Mouse (Mus musculus) small intestine, adult 2 months (tissue): ENCODE results near the gene Anapc15-ps. TPM values are rescaled to one million over a fixed set of nuclear protein-coding genes. Genes with fewer than 3 reads are reported as not detected.

Experiments used
- H3K27ac ChIP-seq: fragments of 200-500 bp; 2 replicates; pipeline ENCODE4 v1.5.1; 2012; ENCODE audit warnings: low read depth, low read length, control low read depth, inconsistent platforms; ENCODE audit not compliant: insufficient read depth
- H3K27me3 ChIP-seq: fragments of 200-500 bp; 2 replicates; pipeline ENCODE4 v1.6.1; 2012; ENCODE audit warnings: mild to moderate bottlenecking, moderate library complexity, low read length, inconsistent platforms; ENCODE audit not compliant: control insufficient read depth, insufficient read depth
- H3K36me3 ChIP-seq: fragments of 200-500 bp; 2 replicates; pipeline ENCODE4 v1.6.1; 2012; ENCODE audit warnings: mild to moderate bottlenecking, low read length, control low read depth, inconsistent platforms; ENCODE audit not compliant: control insufficient read depth, insufficient read depth
- H3K4me1 ChIP-seq: fragments of 200-500 bp; 2 replicates; pipeline ENCODE4 v1.6.1; 2012; ENCODE audit warnings: low read length, inconsistent platforms, mixed read lengths; ENCODE audit not compliant: control insufficient read depth, insufficient read depth, insufficient read length
- H3K4me3 ChIP-seq: fragments of 200-500 bp; 2 replicates; pipeline ENCODE4 v1.5.1; 2012; ENCODE audit warnings: low read depth, mild to moderate bottlenecking, control low read depth, inconsistent platforms, low read length, moderate library complexity
- CTCF ChIP-seq: fragments of 200-500 bp; IDR thresholded peaks from 2 replicates; pipeline ENCODE4 v1.5.1; 2012; ENCODE audit warnings: low read depth, mild to moderate bottlenecking, control low read depth, inconsistent platforms, low read length, moderate library complexity, mixed read lengths; ENCODE audit not compliant: insufficient replicate concordance, insufficient read length; ENCODE audit errors: extremely low read depth
- POLR2A ChIP-seq: fragments of 200-500 bp; IDR thresholded peaks from 2 replicates; pipeline ENCODE4 v1.6.1; 2012; ENCODE audit warnings: low read depth, mild to moderate bottlenecking, control low read depth, inconsistent platforms, low read length, moderate library complexity
- WGBS: fragments of 180-500 bp; shearing (Covaris S2); methylation state at CpG from one replicate; pipeline ENCODE4 v1.1.7; 2018; 5-methylcytosine and 5-hydroxymethylcytosine counted together
- polyA plus RNA-seq: library from polyadenylated mRNA; depleted of rRNA; stranded (reverse); fragments of >200 nt; gene quantifications from 2 replicates; pipeline ENCODE4 v1.2.3, GENCODE M21; 2012; rRNA removed

Anapc15-ps gene
- not detected in 2 replicates for polyA plus RNA-seq

DNA sequence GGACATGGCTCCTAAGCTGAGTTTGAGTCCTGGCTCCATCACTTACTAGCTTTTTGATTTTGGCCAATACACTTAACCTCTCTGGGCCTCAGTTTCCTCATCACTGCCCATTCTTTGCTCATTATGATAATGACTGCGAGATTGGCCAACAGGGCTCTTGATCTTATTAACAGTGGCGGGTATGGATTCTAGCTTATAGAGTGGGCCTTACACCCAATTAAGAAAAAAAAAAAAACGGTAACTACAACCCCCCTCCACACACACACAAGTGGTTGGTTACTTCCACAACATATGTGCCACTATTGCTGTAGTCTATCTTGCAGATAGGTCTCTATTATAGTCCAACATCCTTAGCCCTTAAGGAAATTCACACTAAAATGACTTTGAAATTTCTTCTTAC lies at the start of gene Anapc15-ps:
Gene Anapc15-ps (minus strand): TSS at position 101 of the 400 bp plus-strand sequence.
- TF ChIP-seq POLR2A (no peak), CTCF (no peak)
- no peaks in the 10 kb centered on the region for H3K4me1 ChIP-seq
- no peak within 1 kb of the TSS for H3K27ac ChIP-seq
- no peak within 1 kb of the TSS for H3K4me3 ChIP-seq
- no peaks in the 10 kb centered on the region for H3K36me3 ChIP-seq
- 96% methylated on average over 3 of the region's 3 CpGs for WGBS
- H3K27me3 ChIP-seq: no peaks in the 10 kb centered on the region

DNA sequence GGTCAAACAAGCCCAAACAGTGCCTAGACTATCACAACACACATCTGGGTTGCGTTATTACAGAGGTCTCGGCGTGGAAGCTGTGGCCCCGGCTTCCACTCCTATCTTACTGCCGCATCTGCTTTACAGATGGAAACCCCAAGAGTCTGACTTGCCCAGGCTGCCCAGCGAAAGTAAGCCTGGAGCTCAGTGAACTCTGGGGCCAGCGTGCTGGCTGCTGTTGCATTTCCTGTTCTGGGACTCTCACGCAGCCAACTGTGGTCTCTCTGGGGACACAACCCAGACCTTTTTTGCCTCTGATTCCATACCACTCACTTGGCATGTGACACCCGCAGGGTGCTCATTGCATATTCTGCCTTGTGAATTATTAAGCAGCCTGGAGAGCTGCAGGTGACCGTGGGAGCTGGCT lies 49.0 kb upstream of the Anapc15-ps start:
- Histone ChIP-seq H3K27ac (no peak overlapping the region), H3K4me3 (no peak overlapping the region), H3K4me1 (peaks cover 4% of the 10 kb centered on the region; the same call in 1 of the 2 replicates), H3K27me3 (no peaks in the 10 kb centered on the region), H3K36me3 (no peaks in the 10 kb centered on the region)
- WGBS: 77% methylated on average over 10 of the region's 10 CpGs
- TF ChIP-seq POLR2A: no peak
- TF ChIP-seq CTCF: no peak

DNA sequence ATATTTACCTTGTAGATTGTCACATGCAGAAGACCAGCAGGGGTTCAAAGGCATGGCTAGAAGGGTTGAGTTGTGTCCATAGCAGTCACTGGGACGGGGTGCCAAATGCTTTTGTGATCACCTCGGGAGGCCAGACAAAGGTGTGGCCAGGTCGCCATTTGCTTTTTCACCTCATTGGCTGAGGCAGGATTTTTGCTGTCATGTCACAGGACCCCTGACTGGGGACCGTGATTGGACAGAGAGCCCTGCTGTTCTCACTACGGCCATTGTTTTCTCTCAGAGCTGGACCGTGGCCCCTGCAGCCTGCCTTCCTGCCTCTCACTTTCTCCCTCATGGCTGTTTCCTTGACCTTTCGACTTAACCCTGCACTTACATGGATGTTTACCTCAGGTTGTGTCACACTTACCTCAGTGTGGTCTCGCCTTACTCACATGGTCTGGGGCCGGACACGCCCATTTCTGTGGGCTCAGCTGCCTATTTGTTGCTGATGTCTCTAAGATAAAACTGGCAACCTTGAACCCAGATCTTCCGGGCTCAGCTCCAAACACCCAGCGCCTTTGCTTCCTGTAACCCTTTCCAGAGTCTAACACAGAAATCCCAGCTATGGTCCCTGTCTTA lies 47.0 kb upstream of the Anapc15-ps start:
- H3K36me3 ChIP-seq: no peaks in the 10 kb centered on the region
- WGBS: 54% methylated on average over 12 of the region's 12 CpGs
- H3K4me1 ChIP-seq: peaks cover 4% of the 10 kb centered on the region; the same call in 1 of the 2 replicates
- TF ChIP-seq CTCF (no peak), POLR2A (no peak)
- H3K27me3 ChIP-seq: no peaks in the 10 kb centered on the region
- H3K4me3 ChIP-seq: no peak overlapping the region
- H3K27ac ChIP-seq: no peak overlapping the region

DNA sequence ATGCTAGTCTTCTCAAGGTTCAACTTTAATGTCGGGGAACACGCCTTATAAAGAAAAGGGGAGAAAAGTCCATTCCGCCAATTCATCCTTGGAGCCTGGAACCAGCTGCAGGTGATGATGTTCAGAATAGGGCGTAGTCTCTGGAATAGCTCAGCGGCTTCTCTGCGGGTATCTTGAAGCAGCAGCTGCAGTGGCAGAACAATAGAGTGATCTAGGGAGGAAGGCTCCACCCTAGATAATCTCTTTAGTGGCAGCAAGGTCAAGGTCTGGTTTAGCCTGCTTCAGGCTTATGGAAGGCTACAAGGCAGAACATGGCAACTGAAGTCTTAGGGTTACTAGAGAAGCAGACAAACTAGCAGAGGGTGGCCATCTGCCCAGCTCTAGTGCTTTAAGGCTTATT lies 46.2 kb upstream of the Anapc15-ps start:
- no peaks in the 10 kb centered on the region for H3K27me3 ChIP-seq
- H3K36me3 ChIP-seq: no peaks in the 10 kb centered on the region
- 41% methylated on average over 6 of the region's 6 CpGs for WGBS
- H3K27ac ChIP-seq: no peak overlapping the region
- H3K4me3 ChIP-seq: no peak overlapping the region
- no peak for TF ChIP-seq CTCF
- TF ChIP-seq POLR2A: no peak
- peaks cover 4% of the 10 kb centered on the region; the same call in 1 of the 2 replicates for H3K4me1 ChIP-seq

DNA sequence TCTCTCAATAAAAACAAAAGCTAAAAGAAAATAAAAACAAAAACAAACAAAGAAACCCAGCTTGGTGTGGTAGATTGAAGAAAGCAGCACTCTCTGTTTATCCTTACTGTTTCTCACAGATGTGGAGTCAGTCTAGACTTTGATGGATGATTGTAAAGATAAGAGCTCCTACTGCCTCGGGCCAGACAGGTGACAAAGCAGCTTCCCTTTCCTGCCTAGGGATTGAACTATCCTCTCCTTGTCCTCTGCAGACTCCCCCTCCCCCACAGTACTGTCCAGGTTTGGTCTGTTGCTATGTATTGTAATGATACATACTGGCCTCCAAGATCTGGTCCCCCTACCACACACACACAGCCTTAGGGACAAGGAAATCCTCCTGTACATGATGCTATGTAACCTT lies 45.5 kb upstream of the Anapc15-ps start:
- H3K27me3 ChIP-seq: no peaks in the 10 kb centered on the region
- TF ChIP-seq POLR2A (no peak), CTCF (no peak)
- WGBS: 4% methylated on average over 1 of the region's 1 CpGs

DNA sequence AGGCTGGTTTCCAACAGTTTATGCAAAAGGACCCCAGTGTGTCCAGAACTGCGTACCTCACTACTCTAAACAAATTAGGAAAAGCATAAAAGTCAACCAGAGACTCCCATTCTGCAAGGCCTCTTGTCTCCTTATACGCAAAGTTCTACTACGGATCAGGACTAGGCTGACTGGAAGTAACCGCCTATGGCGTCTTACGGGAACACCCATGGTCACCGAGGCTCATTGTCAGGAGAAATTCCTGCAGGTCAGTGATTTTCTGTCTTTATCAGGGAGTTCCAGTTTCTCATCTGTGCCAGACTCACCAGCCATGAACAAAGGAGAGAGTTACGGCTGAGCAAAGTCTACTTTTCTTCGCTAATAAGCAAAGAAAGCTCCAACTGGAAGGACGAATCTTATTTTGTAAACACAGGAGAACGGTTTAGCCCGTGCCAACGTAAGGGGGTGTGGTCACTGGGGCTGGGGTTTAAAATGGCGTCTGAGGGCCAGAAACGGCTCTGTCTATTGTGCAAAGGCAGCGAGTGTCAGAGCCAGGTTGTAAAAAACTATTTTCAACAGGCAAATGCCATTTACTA lies 43.9 kb upstream of the Anapc15-ps start:
- TF ChIP-seq CTCF (no peak), POLR2A (no peak)
- peaks cover 4% of the 10 kb centered on the region; the same call in 1 of the 2 replicates for H3K4me1 ChIP-seq
- no peak overlapping the region for H3K27ac ChIP-seq
- no peak overlapping the region for H3K4me3 ChIP-seq
- 53% methylated on average over 16 of the region's 16 CpGs for WGBS
- H3K36me3 ChIP-seq: no peaks in the 10 kb centered on the region
- H3K27me3 ChIP-seq: no peaks in the 10 kb centered on the region

More for the DNA sequence above, 45.5 kb upstream of the Anapc15-ps start:
- Histone ChIP-seq H3K36me3 (no peaks in the 10 kb centered on the region), H3K4me3 (no peak overlapping the region), H3K27ac (no peak overlapping the region), H3K4me1 (peaks cover 4% of the 10 kb centered on the region; the same call in 1 of the 2 replicates)

DNA sequence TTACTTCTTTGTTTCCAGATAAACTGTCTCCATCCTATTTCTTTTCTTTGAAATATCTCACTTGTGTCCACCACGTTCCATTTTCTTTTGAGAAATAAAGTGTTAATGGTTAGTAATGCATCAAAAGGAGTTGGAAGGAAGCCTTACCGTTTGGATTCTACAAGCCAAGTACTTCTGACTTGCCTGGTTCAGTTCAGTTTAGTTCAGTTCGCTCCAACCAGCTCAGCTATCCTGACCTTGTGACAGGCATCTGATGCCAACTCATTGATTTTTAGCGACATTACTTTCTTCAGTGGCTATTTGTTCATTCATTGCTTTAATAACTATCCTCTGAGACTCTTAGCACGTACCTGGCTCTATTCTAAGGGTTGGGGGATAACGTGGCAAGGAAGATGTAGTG lies 42.4 kb upstream of the Anapc15-ps start:
- Histone ChIP-seq H3K27me3 (no peaks in the 10 kb centered on the region), H3K4me1 (peaks cover 4% of the 10 kb centered on the region; the same call in 1 of the 2 replicates), H3K4me3 (no peak overlapping the region), H3K27ac (no peak overlapping the region), H3K36me3 (no peaks in the 10 kb centered on the region)
- TF ChIP-seq POLR2A (no peak), CTCF (no peak)
- WGBS: 32% methylated on average over 6 of the region's 6 CpGs
